Mouse (Mus musculus) midbrain, embryonic 15.5 days (tissue): ENCODE data around the gene Myo1d. TPM values are rescaled to one million over a fixed set of nuclear protein-coding genes. Genes with fewer than 3 reads are reported as not detected.

Experiments used
- ATAC-seq: fragments of 200-750 bp; cut with Nextera tagmentation; replicated peaks from 2 replicates; pipeline ENCODE4 v1.8.0; 2017; ENCODE audit warnings: moderate TSS enrichment
- H3K27ac ChIP-seq: fragments of 300-500 bp; sonication (generic); 2 replicates; pipeline ENCODE4 v1.5.1; 2015; ENCODE audit warnings: mild to moderate bottlenecking, inconsistent platforms
- H3K27me3 ChIP-seq: fragments of 300-500 bp; sonication (generic); replicated peaks from 2 replicates; pipeline ENCODE4 v1.6.1; 2015; ENCODE audit warnings: inconsistent platforms
- H3K36me3 ChIP-seq: fragments of 300-500 bp; sonication (generic); replicated peaks from 2 replicates; pipeline ENCODE4 v1.6.1; 2015; ENCODE audit warnings: inconsistent platforms
- H3K4me1 ChIP-seq: fragments of 300-500 bp; sonication (generic); 2 replicates; pipeline ENCODE4 v1.6.1; 2015; ENCODE audit warnings: inconsistent platforms
- H3K4me2 ChIP-seq: fragments of 300-500 bp; sonication (generic); 2 replicates; pipeline ENCODE4 v1.6.1; 2015; ENCODE audit warnings: inconsistent platforms, mild to moderate bottlenecking, moderate library complexity
- H3K4me3 ChIP-seq: fragments of 300-500 bp; sonication (generic); 2 replicates; pipeline ENCODE4 v1.5.1; 2015; ENCODE audit warnings: mild to moderate bottlenecking, inconsistent platforms
- H3K9ac ChIP-seq: fragments of 300-500 bp; sonication (generic); 2 replicates; pipeline ENCODE4 v1.6.1; 2015; ENCODE audit warnings: mild to moderate bottlenecking, inconsistent platforms
- H3K9me3 ChIP-seq: fragments of 300-500 bp; sonication (generic); 2 replicates; pipeline ENCODE4 v1.6.1; 2016; ENCODE audit warnings: inconsistent platforms
- WGBS: fragments of 180-500 bp; shearing (Covaris S2); methylation state at CpG from one replicate; pipeline ENCODE4 v1.1.7; 2015; ENCODE audit warnings: mixed read lengths; 5-methylcytosine and 5-hydroxymethylcytosine counted together
- polyA plus RNA-seq: library from polyadenylated mRNA; unstranded; fragments of >200 nt; fragmentation: Nextera tagmentation; extraction: Ambion mirVana; gene quantifications from 2 replicates; pipeline ENCODE4 v1.2.1, GENCODE M21; 2015

The Myo1d gene
- polyA plus RNA-seq, 1 experiment from 2014 or later: 2.7 TPM

DNA sequence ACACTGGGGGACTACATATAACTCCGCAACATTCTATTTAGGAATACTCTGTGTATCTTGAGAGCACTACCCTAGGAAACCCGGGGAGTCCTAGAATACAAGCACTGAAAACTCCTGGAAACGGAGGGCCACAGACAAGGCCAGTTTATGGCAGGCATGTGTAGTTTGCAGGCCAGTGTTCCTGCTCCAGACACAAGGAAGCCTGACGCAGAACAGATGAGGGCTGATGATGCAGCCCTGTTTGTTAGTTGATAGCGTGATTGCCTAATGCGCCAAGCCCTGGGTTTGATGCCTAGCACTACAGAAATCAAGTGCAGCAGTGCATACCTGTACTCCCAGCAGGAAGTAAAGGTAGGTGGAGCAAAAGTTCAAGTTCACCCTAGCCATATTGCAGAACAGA, 1.7 kb downstream of the Myo1d start:
- Histone ChIP-seq H3K4me2 (no peak overlapping the region), H3K4me1 (peaks cover 7% of the 10 kb centered on the region; the same call in 1 of the 2 replicates), H3K4me3 (no peak overlapping the region), H3K27me3 (peaks cover 4% of the 10 kb centered on the region; the same call in 1 of the 2 replicates), H3K9ac (no peak overlapping the region), H3K9me3 (no peaks in the 10 kb centered on the region), H3K27ac (no peak overlapping the region), H3K36me3 (no peaks in the 10 kb centered on the region)
- WGBS: 77% methylated on average over 6 of the region's 6 CpGs
- ATAC-seq: no peak

DNA sequence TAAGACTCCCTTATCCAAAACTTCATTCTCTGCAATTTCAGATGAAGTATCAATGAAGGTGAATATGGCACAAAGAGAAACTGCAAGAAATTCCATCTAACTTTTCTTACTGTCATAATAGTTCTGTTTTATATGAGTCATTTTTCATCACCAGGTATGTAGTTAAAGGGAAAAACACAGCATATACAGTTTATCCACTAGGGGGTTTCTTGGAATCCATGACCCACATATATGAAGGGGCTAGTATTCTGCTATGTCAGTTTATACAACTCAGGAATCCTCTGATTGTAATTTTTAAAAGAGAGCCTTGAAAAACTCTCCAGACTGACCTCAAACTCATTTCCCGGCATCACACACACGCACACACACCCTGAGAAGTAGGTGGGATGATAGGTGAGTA, 2.1 kb downstream of the Myo1d start:
- Histone ChIP-seq H3K4me2 (no peak overlapping the region), H3K9me3 (no peaks in the 10 kb centered on the region), H3K27me3 (peaks cover 4% of the 10 kb centered on the region; the same call in 1 of the 2 replicates), H3K4me1 (peaks cover 7% of the 10 kb centered on the region; the same call in 1 of the 2 replicates), H3K27ac (no peak overlapping the region), H3K4me3 (no peak overlapping the region), H3K36me3 (no peaks in the 10 kb centered on the region), H3K9ac (no peak overlapping the region)
- ATAC-seq: no peak
- WGBS: 89% methylated on average over 2 of the region's 2 CpGs

DNA sequence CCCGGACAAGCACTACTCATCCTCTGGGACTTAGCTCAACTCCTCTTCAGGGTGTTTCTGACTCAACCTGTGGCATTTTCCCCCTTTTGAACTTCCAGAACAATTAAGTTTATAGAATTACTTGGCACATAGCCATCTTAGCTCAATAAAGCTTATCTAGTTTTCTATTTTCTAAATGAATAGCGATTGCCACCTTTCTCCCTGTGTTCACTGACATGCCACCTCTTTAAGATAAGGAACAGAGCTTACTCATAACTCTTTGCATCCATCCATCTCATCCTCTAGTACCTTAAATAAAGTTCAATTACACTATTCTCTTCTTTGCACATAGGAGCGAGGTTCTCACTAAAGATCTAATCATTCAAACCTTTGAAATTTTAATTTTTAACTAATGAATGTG, 4.3 kb downstream of the Myo1d start:
- no peak for ATAC-seq
- 88% methylated on average over 3 of the region's 3 CpGs for WGBS
- no peak overlapping the region for H3K9ac ChIP-seq
- no peak overlapping the region for H3K4me3 ChIP-seq
- no peak overlapping the region for H3K27ac ChIP-seq
- no peaks in the 10 kb centered on the region for H3K9me3 ChIP-seq
- no peaks in the 10 kb centered on the region for H3K36me3 ChIP-seq
- H3K4me1 ChIP-seq: peaks cover 7% of the 10 kb centered on the region; the same call in 1 of the 2 replicates
- H3K4me2 ChIP-seq: no peak overlapping the region
- H3K27me3 ChIP-seq: peaks cover 4% of the 10 kb centered on the region; the same call in 1 of the 2 replicates

DNA sequence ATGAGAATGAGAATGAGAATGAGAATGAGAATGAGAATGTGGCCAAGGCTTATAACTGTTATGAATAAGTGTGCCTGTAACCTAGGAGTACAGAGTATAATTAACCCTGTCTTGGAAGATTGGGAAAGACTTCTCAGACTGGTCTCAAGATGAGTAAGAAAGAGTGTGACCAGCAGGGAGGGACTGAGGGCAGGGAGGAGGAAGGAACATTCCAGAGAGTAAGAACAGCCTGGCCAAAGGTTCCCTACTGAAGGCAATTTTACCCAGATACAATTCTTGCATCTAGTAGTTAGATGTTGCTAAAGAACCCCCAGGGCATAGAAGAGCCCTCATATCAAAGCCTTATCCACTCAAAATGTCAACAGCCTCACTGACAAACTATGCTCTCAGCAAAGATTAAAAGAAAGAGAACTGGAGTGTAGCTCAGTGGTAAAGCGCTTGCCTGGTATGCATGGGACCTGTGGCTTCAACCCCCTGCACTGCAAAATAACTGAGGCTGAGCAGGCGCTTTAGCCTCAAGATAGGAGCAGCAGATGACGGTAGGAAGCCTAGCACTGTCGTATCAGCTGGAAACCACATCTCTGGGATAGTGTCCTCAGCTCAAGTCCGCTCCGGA, 7.1 kb downstream of the Myo1d start:
- no peak overlapping the region for H3K4me2 ChIP-seq
- no peak overlapping the region for H3K9ac ChIP-seq
- no peak overlapping the region for H3K27ac ChIP-seq
- no peaks in the 10 kb centered on the region for H3K9me3 ChIP-seq
- no peak overlapping the region for H3K4me3 ChIP-seq
- WGBS: 83% methylated on average over 6 of the region's 6 CpGs
- H3K27me3 ChIP-seq: no peaks in the 10 kb centered on the region
- no peaks in the 10 kb centered on the region for H3K36me3 ChIP-seq
- ATAC-seq: no peak
- H3K4me1 ChIP-seq: no peaks in the 10 kb centered on the region

DNA sequence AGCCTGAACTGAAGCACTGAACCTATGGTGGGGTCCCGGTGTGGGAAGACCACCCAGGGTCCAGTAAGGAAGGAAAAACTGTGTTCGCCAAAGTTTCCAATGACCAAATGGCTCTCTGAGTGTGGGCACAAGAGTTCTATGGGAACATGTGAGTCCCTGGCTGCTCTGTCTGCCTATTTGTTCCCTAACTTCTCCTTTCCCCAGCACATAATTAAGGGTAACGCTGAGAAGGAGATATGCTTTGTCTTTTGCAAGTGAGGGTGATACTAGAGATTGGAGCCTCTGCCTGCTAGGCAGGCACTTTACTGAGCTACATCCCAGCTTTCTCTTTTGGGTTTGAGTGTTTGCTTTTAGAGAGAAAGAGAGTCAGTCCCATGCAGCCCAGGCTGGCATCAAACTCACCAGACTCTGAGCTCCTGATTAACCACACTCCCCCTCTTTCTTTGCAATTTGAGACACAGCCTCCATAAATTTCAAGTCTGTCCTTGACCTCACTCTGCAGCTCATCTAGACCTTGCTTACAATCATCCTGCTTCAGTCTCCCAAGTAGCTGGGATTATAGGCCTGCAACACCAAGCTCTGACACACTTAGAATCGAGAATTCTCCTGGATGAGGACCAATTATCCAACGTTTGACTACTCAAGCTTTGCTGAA, 8.1 kb downstream of the Myo1d start:
- no peak for ATAC-seq
- Histone ChIP-seq H3K9ac (no peak overlapping the region), H3K27ac (no peak overlapping the region), H3K4me2 (no peak overlapping the region), H3K27me3 (no peaks in the 10 kb centered on the region), H3K4me3 (no peak overlapping the region), H3K36me3 (no peaks in the 10 kb centered on the region), H3K4me1 (no peaks in the 10 kb centered on the region), H3K9me3 (no peaks in the 10 kb centered on the region)
- WGBS: 88% methylated on average over 5 of the region's 5 CpGs

DNA sequence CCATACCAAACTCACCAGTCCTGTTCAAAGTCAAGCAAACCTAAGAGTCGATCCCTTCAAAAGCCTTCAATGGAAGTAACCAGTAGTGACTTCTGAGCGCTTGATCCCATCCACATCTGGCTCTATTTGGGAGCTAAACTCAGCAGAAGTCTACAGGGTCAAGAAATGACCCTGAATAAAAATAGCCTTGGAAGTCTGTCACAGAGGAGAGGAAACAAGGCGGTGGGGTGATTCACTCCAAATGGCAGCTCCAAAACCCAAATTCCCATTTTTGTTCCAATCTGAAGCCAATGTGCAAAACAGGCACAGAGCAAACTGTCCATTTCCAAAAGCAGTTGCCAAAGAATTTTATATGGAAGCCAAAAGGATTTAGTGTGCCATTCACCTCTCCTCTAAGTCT, 8.6 kb downstream of the Myo1d start:
- H3K4me1 ChIP-seq: no peaks in the 10 kb centered on the region
- no peak for ATAC-seq
- no peaks in the 10 kb centered on the region for H3K36me3 ChIP-seq
- 86% methylated on average over 3 of the region's 3 CpGs for WGBS
- no peaks in the 10 kb centered on the region for H3K27me3 ChIP-seq
- no peak overlapping the region for H3K4me2 ChIP-seq
- no peak overlapping the region for H3K27ac ChIP-seq
- no peaks in the 10 kb centered on the region for H3K9me3 ChIP-seq
- H3K9ac ChIP-seq: no peak overlapping the region
- no peak overlapping the region for H3K4me3 ChIP-seq

DNA sequence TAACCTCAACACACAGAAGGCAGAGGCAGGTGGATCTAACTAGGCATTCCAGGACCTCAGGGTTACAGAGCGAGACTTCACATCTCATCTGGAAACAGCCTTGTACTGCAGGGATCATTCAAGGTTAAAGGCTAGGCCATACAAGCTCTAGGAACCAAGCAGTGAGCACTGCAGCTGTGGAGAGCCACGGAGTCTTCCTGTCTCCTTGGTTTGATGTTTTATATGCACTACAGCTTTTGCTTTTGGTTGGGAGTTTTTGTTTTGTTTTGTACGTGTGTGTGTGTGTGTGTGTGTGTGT, 12.6 kb downstream of the Myo1d start:
- H3K4me1 ChIP-seq: no peaks in the 10 kb centered on the region
- no peak overlapping the region for H3K27ac ChIP-seq
- no peaks in the 10 kb centered on the region for H3K27me3 ChIP-seq
- ATAC-seq: no peak
- WGBS: 71% methylated on average over 3 of the region's 3 CpGs
- no peak overlapping the region for H3K4me3 ChIP-seq
- H3K4me2 ChIP-seq: no peak overlapping the region
- H3K9me3 ChIP-seq: no peaks in the 10 kb centered on the region
- no peak overlapping the region for H3K9ac ChIP-seq
- no peaks in the 10 kb centered on the region for H3K36me3 ChIP-seq

DNA sequence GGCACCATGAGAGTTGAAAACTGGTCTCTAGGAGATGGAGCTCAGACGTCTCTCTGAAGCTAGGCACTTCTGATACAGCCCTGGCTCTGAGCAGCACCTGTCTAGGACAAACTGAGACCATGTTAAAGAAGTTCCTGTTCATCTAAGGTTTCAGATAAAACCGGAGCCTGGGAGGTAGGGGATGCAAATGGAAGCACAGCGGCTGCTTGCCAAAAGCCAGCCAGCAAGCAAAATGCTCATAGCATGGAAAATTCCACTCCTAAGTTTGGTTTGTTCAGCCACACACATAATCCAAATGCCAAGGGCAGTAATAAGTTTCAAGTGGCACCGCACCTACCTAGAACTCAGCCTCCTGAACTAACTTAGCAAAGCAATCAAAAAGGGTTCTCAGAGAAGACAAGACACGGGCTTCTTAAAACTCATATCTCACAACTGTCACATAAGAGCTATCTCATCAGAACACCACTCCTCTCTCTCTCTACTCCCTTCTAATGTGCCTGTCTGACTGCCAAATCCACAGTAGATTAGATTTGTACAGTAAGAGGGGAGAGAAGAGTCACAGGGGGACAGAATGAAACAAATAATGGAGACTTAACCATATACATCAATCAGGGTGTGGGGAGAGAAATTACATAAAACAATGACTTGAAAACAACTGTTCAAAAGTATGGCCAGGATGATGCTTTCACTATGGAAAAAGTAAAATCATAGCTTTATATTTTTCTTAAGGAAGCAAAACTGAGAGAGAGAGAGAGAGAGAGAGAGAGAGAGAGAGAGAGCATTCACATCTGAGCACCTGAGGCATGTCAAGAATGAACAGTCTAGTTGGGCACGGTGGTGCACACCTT, 13.1 kb downstream of the Myo1d start:
- no peaks in the 10 kb centered on the region for H3K36me3 ChIP-seq
- H3K27ac ChIP-seq: no peak overlapping the region
- no peak overlapping the region for H3K9ac ChIP-seq
- H3K27me3 ChIP-seq: no peaks in the 10 kb centered on the region
- ATAC-seq: no peak
- H3K4me2 ChIP-seq: no peak overlapping the region
- H3K4me3 ChIP-seq: no peak overlapping the region
- H3K4me1 ChIP-seq: no peaks in the 10 kb centered on the region
- H3K9me3 ChIP-seq: no peaks in the 10 kb centered on the region
- whole genome bisulfite sequencing: 89% methylated on average over 6 of the region's 6 CpGs

DNA sequence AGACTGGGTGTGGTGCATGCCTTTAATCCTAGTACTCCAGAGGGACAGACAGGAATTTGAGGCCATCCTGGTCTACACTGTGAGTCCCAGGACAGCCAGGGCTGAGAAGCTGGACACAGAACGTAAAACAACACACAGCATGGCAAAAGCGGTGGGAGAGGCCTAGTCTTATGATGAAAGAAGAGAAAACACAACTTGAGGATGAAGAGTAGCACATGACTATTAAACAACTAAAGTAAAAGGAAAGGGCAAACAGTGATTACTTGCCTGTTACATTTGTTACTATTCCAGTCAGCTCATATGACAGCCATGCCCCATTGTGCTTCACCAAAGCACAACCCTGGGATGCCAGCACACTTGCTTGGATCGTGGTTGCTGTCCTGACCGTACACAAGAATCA, 13.8 kb downstream of the Myo1d start:
- H3K9ac ChIP-seq: no peak overlapping the region
- no peak for ATAC-seq
- no peak overlapping the region for H3K27ac ChIP-seq
- WGBS: 90% methylated on average over 4 of the region's 4 CpGs
- no peaks in the 10 kb centered on the region for H3K4me1 ChIP-seq
- H3K9me3 ChIP-seq: no peaks in the 10 kb centered on the region
- no peak overlapping the region for H3K4me3 ChIP-seq
- H3K36me3 ChIP-seq: no peaks in the 10 kb centered on the region
- H3K27me3 ChIP-seq: no peaks in the 10 kb centered on the region
- H3K4me2 ChIP-seq: no peak overlapping the region

DNA sequence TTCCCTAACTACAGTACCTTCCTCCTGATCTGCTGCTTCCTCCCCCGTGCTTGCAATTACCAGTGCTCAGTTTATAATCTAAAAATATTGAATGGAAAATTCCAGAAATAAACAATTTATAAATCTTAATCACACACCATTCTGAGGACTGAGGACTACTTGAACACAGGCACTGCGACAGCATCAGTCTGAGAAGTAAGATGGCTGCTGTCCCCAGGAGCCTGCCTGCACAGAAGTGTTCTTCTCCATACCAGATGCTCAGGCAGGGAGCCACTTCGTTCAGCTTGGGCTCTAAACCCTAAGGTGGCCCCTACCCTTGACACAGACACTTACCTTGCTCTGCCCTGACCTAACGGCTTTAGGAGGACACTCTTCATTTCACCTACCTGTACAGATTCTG, 17.8 kb downstream of the Myo1d start:
- Histone ChIP-seq H3K4me3 (no peak overlapping the region), H3K9ac (no peak overlapping the region), H3K9me3 (no peaks in the 10 kb centered on the region), H3K27me3 (no peaks in the 10 kb centered on the region), H3K4me2 (no peak overlapping the region), H3K4me1 (no peaks in the 10 kb centered on the region), H3K27ac (no peak overlapping the region), H3K36me3 (no peaks in the 10 kb centered on the region)
- ATAC-seq: no peak
- 77% methylated on average over 4 of the region's 4 CpGs for whole genome bisulfite sequencing

DNA sequence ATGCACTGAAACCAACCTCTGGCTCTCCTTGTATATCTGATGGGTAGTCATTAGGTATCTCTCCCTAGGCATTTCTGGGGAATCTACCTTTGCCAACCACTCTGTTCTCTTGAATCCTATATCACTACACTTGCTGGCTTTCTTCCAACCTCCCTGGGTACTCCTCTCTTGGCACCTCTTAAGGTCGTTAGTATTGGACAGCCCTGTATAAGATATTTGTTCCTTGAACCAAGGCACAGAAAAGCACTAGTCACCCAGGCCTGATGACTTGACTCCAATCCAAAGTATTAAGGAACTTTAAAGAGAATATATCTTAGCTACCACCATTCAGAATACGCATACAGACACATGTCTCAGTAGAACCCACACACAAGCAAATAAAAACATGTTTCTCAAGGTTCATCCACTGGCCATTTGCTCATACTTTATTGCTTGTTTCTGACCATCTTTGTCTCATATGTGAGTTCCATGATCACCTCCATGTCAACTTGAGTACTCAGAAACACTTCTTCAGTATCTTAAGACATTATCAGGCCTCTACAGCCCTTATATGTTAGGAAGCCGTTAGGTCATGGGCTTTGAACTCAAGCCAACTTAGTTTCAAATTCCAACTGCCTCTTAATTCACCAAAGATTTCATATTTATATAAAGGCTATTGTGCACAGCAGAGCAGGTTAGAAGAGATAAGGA, 18.4 kb downstream of the Myo1d start:
- Histone ChIP-seq H3K4me2 (no peak overlapping the region), H3K36me3 (no peaks in the 10 kb centered on the region), H3K4me1 (no peaks in the 10 kb centered on the region), H3K27ac (no peak overlapping the region), H3K9me3 (no peaks in the 10 kb centered on the region), H3K27me3 (no peaks in the 10 kb centered on the region), H3K4me3 (no peak overlapping the region), H3K9ac (no peak overlapping the region)
- no peak for ATAC-seq
- WGBS: 89% methylated on average over 3 of the region's 3 CpGs

DNA sequence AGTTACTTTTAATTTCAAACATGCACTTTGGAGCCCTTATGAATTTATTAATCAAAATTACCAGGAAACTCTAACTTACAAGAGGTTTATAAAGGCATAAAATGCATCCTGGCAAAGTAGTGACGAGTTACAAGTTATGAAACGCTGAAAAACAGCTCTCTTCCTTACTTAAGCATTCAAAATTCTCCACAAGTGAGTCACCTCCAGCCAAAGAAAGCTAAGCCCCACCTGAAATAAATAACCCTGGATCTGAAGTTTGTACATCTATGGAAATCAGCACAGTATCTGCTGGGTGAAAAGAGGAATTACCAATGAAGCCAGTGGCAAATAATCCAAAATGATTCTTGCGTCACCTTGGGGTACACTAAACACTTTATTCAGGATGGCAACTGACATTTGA, 20.8 kb downstream of the Myo1d start:
- Histone ChIP-seq H3K9ac (no peak overlapping the region), H3K4me2 (no peak overlapping the region), H3K4me3 (no peak overlapping the region), H3K36me3 (no peaks in the 10 kb centered on the region), H3K27ac (no peak overlapping the region), H3K4me1 (no peaks in the 10 kb centered on the region), H3K27me3 (no peaks in the 10 kb centered on the region), H3K9me3 (no peaks in the 10 kb centered on the region)
- ATAC-seq: no peak
- WGBS: 92% methylated on average over 3 of the region's 3 CpGs
